Mouse (Mus musculus) cortical plate, adult 2 months (tissue): ENCODE data around the gene Xylt1.

Source experiments
- CTCF ChIP-seq: fragments of 200-500 bp; IDR thresholded peaks from 2 replicates; pipeline ENCODE4 v1.5.1; 2011; ENCODE audit warnings: mild to moderate bottlenecking, control low read depth, low read length; ENCODE audit not compliant: insufficient read depth; ENCODE audit errors: extremely low read depth
- POLR2A ChIP-seq: fragments of 200-500 bp; IDR thresholded peaks from 2 replicates; pipeline ENCODE4 v1.6.1; 2011; ENCODE audit warnings: mild to moderate bottlenecking, low read length, control low read depth; ENCODE audit not compliant: insufficient read depth; ENCODE audit errors: extremely low read depth

GRCm38 (mm10) chr7:117672121-117672591 is 291.4 kb downstream of the Xylt1 start:
- TF ChIP-seq CTCF (no peak), POLR2A (no peak)
